Mouse (Mus musculus) ES-E14 (cell line): ENCODE measurements at regions not wholly inside any gene's neighbourhood (a gene's known extent, or its start where the extent isn't known, plus 50 kb on each side); places are given as distances from the start of the nearest gene placed in this dataset.
"Not testable (repeated sequence)": the region's sequence is repeated elsewhere in the genome, so short reads cannot be mapped to it uniquely, and the experiment has no call there.

Experiments
- DNase-seq: peaks from one replicate; pipeline ENCODE4 v3.0.0-alpha.2; 2013; ENCODE audit warnings: low read depth, low spot score
- H3K27ac ChIP-seq: 2 replicates; pipeline ENCODE4 v1.5.1; 2012; ENCODE audit warnings: low read depth, mild to moderate bottlenecking, low read length, moderate library complexity, mixed read lengths; ENCODE audit not compliant: poor library complexity, insufficient read depth, severe bottlenecking
- H3K36me3 ChIP-seq: 2 replicates; pipeline ENCODE4 v1.6.1; 2012; ENCODE audit warnings: mild to moderate bottlenecking, low read length, moderate library complexity, mixed read lengths; ENCODE audit not compliant: control insufficient read depth, poor library complexity, insufficient read depth, severe bottlenecking
- H3K4me1 ChIP-seq, 2 experiments: fragments of 150-350 bp in 1 of 2; sonication (generic) in 1 of 2; 2 replicates each; pipeline ENCODE4 v1.6.1; 2012; ENCODE audit warnings: low read length in 2 of 2, mild to moderate bottlenecking in 1 of 2, mixed read lengths in 1 of 2; ENCODE audit not compliant: control insufficient read depth in 2 of 2, insufficient read depth in 2 of 2, poor library complexity in 1 of 2
- H3K4me3 ChIP-seq, 2 experiments: fragments of 150-350 bp in 1 of 2; sonication (generic) in 1 of 2; 2 replicates each; pipeline ENCODE4 v1.5.1; 2012; ENCODE audit warnings: low read length in 2 of 2, low read depth in 1 of 2, mild to moderate bottlenecking in 1 of 2, mixed read lengths in 1 of 2; ENCODE audit not compliant: insufficient read depth in 1 of 2, poor library complexity in 1 of 2, severe bottlenecking in 1 of 2
- H3K9ac ChIP-seq: 2 replicates; pipeline ENCODE4 v1.6.1; 2012; ENCODE audit warnings: low read depth, mild to moderate bottlenecking, low read length, mixed read lengths; ENCODE audit not compliant: poor library complexity, insufficient read depth, severe bottlenecking
- H3K9me3 ChIP-seq: fragments of 150-350 bp; sonication (generic); 2 replicates; pipeline ENCODE4 v1.6.1; 2012; ENCODE audit warnings: low read depth, mild to moderate bottlenecking, low read length; ENCODE audit not compliant: control insufficient read depth, insufficient read depth
- CHD2 ChIP-seq: IDR thresholded peaks from 2 replicates; pipeline ENCODE4 v1.6.1; 2014; ENCODE audit warnings: mild to moderate bottlenecking, low read depth, low read length, inconsistent platforms
- HCFC1 ChIP-seq: IDR thresholded peaks from 2 replicates; pipeline ENCODE4 v1.6.1; 2012; ENCODE audit warnings: low read length, inconsistent platforms, borderline replicate concordance; ENCODE audit not compliant: insufficient read depth
- MAFK ChIP-seq: IDR thresholded peaks from 2 replicates; pipeline ENCODE4 v1.6.1; 2014; ENCODE audit warnings: mild to moderate bottlenecking, low read depth, low read length, inconsistent platforms; ENCODE audit not compliant: insufficient read depth
- ZC3H11A ChIP-seq: IDR thresholded peaks from 2 replicates; pipeline ENCODE4 v1.6.1; 2012; ENCODE audit warnings: low read depth, mild to moderate bottlenecking, inconsistent platforms, low read length, borderline replicate concordance
- ZNF384 ChIP-seq: IDR thresholded peaks from 2 replicates; pipeline ENCODE4 v1.6.1; 2012; ENCODE audit warnings: low read depth, low read length, inconsistent platforms
- in situ Hi-C, 2 experiments: fragments of 600-800 bp; cut with MboI; formaldehyde crosslinking; loops; one replicate each; pipeline ENCODE4 v1.15.1; 2025; ENCODE audit warnings: low sequenced_read_pairs in 2 of 2, inconsistent platforms in 1 of 2; ENCODE audit not compliant: unreplicated experiment in 2 of 2

- H3K9ac ChIP-seq: no peak overlapping the region
- in situ Hi-C loops: no loop called here
- H3K27ac ChIP-seq: no peak overlapping the region
- TF ChIP-seq ZNF384: no peak
- TF ChIP-seq HCFC1: no peak
- TF ChIP-seq CHD2: no peak
- TF ChIP-seq ZC3H11A: no peak
- TF ChIP-seq MAFK: no peak
- H3K9me3 ChIP-seq: no peaks in the 10 kb centered on the region
- no peak for DNase-seq
- H3K4me1 ChIP-seq: no peaks in the 10 kb centered on the region
- H3K36me3 ChIP-seq: no peaks in the 10 kb centered on the region
- no peak overlapping the region for H3K4me3 ChIP-seq
Measured at GRCm38 (mm10) chr5:132956184-132956583, 413.0 kb upstream of the Auts2 start.

- H3K4me1 ChIP-seq: no peaks in the 10 kb centered on the region
- no peak overlapping the region for H3K9ac ChIP-seq
- no peaks in the 10 kb centered on the region for H3K9me3 ChIP-seq
- in situ Hi-C loops: no loop called here
- no peak overlapping the region for H3K27ac ChIP-seq
- DNase-seq: no peak
- no peaks in the 10 kb centered on the region for H3K36me3 ChIP-seq
- H3K4me3 ChIP-seq: no peak overlapping the region
- TF ChIP-seq CHD2: no peak
- no peak for TF ChIP-seq ZC3H11A
- TF ChIP-seq MAFK: no peak
- no peak for TF ChIP-seq HCFC1
- no peak for TF ChIP-seq ZNF384
Measured at GRCm38 (mm10) chr5:132955051-132955450, 411.9 kb upstream of the Auts2 start.

GRCm38 (mm10) chr5:132933439-132933980 is 390.4 kb upstream of the Auts2 start:
- no peak for DNase-seq
- Histone ChIP-seq H3K4me3 (no peak overlapping the region), H3K27ac (no peak overlapping the region), H3K9me3 (no peaks in the 10 kb centered on the region), H3K9ac (no peak overlapping the region), H3K36me3 (no peaks in the 10 kb centered on the region), H3K4me1 (no peaks in the 10 kb centered on the region)
- in situ Hi-C loops: no loop called here
- TF ChIP-seq HCFC1: no peak
- TF ChIP-seq CHD2: no peak
- TF ChIP-seq ZNF384: no peak
- TF ChIP-seq MAFK: no peak
- no peak for TF ChIP-seq ZC3H11A

- DNase-seq, H3K27ac ChIP-seq, H3K36me3 ChIP-seq, H3K9me3 ChIP-seq, H3K9ac ChIP-seq, H3K4me1 ChIP-seq, H3K4me3 ChIP-seq, in situ Hi-C loops: not testable (repeated sequence)
Measured at GRCm38 (mm10) chr5:132929955-132930354, 386.8 kb upstream of the Auts2 start.

GRCm38 (mm10) chr5:132923365-132923764 is 380.2 kb upstream of the Auts2 start:
- Histone ChIP-seq H3K9ac (no peak overlapping the region), H3K4me3 (no peak overlapping the region), H3K4me1 (0 out of 4 replicates have a peak, but pooled peaks cover 0 to 4% of the 10 kb centered on the region in 2 experiments), H3K36me3 (no peaks in the 10 kb centered on the region), H3K9me3 (no peaks in the 10 kb centered on the region), H3K27ac (no peak overlapping the region)
- DNase-seq: no peak
- no peak for TF ChIP-seq ZC3H11A
- in situ Hi-C loops: no loop called here
